Mouse (Mus musculus): ENCODE measurements around the gene Foxp1.
A peak's percentile ranks its signal among the peaks of the same experiment; 100 is the strongest.

Foxp1 gene

DNA sequence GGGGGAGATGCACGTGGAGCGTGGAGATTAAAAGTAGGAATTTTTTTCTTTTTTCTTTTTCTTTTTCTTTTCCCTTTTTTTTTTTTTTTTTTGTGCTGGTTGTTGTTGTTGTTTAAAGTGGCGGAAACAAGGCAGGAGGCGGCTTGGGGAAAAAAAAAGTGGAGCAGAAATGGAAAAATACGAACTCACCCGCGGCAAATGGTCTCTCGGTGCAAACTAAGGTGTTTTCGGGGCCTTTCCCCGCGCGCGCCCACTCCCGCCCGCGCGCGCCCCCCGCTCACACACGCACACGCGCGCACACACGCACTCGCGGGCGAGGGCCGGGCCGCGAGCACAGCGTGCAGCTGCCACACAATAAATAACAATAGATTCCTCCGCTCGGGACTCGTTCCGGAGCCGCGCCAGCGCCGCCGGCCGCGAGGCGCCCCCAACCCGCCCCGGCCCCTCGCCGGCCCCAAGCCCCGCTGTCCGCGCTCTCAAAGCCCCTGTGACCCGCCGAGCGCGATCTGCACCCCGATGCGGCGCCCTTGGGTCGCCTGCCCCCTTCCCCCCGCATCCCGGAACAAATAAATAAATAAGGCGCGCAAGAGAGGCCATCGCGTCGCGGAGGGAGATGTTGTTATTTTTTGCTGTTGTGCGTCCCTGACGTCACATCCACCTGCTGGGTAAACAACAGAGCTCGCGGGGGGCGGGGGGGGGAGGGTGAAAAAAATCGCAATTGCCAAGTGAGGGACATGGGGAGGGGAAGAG lies at the start of gene Foxp1:
Foxp1 (minus strand) TSS at position 363 of the 750 bp plus-strand sequence.
- peak; percentile 89 for DNase-seq

DNA sequence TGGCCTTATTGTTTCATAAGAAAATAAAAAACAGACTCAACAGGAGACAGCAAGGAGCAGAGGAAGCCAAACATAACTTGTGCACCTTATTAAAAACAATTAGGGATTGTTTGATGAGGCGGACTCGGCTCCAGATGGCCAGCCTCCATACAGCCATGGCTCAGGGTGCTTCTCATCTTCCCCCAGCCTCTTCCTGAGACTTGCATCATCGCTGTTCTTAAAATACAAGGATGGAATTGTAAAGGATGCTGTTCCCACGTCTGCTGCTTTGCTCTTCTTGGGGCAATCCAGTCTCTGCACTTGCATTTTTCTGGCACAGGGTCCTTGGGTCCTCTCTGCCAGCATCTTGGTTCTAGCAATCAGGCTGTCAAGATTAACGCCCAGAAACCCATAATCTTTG lies 49.5 kb upstream of the Foxp1 start:
- no peak for DNase-seq

DNA sequence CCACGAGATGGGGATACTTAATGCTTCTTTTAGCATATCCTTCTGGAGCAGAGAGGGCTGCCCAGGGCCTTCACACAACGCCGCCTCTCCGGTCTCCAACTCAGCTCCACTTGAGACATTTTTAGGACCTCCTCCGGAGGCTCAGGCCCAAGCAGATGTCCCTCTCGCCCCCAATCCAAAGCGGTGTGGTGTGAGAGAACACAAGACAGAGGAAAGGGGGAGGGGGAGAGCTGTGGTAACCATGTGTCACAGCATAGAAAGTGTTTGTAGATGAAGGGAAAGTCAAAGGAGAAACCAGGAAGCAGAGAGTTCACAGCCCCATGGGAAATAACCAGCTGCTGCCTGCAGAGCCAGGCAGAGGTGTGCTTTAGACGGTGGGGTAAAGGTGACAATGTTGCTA lies 44.4 kb upstream of the Foxp1 start:
- no peak for DNase-seq

DNA sequence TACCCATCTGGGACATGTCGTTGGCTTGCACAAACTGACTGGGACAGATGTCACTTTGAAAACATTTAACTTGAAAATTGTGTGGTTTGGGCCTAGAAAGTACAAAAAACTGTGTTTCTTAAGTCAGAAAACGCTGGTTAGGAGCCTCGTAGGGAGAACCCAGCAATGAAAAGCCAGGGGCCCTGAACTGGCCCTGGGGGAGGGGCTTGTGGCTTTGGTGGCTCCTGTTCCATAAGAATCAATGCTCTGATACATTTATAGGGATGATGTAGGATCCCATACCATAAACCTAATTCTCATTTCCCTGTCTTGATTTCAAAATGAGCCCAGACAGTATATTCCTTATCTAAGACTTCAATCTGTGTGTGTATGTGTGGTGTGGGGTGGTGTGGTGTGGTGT lies 42.2 kb upstream of the Foxp1 start:
- no peak for DNase-seq

DNA sequence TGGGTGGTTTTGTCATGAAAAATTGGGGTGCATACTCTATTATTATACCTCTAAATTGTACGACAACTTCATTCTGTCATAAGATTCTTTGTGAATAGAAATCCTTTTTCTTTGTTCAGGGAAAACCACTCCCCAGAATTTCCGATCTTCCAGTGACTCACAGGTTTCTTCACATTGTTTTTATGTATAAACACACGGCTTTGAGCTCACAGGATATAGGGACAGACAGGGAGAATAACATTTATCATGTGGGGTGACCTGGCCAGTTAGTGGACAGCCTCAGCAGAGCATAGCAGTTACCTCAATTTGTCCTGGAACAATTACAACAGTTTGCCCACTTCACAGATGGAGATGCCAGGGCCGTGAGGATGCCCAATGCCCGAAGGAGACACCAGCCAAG lies 34.4 kb upstream of the Foxp1 start:
- no peak for DNase-seq

DNA sequence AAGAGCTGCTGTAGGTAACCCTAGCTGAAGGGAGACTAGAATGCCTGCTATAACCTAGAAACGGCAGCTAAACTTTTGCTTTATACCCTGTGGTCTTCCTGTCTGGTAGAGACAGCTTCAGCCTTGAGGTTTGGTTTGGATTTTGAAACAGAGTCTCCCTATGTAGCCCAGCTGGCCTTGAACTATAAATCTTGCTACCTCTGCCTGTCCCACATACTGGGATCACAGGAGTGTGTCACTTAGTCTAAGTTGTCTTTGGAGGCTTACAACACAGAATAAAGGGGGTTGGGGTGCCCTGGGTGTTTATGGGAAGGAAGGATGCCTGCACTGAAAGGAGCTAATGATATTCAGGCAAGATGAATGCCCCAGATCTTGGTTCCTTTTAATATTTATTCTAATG lies 30.3 kb upstream of the Foxp1 start:
- DNase-seq: no peak

DNA sequence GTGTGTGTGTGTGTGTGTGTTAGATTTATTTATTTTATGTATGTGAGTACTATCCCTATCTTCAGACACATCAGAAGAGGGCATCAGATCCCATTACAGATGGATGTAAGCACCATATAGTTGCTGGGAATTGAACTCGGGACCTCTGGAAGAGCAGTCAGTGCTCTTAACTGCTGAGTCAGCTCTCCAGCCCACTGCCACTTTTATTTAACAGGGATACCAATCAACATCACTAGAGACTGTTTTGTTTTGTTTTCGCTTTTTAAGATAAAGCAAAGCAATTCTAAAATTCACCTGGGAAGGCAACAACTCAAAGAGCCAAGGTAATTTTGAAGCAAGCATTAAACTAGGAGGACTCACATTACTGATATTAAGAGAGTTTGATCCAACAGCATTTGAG lies 23.9 kb upstream of the Foxp1 start:
- DNase-seq: no peak

DNA sequence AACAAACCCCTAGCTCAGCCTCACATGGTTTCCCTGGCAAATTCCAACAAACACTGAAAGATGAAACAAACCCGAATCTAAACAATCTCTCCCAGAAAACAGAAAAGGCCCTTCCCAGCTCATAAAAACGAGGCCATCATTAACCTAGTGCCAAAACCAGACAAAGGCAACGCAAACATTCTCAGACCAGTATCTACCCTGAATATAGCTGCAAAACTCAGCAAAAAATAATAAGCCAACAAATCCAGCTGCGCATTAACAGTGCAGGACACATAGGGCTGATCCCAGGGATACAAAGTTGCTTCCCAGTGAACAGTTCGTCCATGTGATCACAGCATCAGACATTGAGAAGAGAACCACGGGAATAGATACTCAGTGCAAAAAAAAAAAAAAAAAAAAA lies 22.9 kb upstream of the Foxp1 start:
- DNase-seq: no peak

DNA sequence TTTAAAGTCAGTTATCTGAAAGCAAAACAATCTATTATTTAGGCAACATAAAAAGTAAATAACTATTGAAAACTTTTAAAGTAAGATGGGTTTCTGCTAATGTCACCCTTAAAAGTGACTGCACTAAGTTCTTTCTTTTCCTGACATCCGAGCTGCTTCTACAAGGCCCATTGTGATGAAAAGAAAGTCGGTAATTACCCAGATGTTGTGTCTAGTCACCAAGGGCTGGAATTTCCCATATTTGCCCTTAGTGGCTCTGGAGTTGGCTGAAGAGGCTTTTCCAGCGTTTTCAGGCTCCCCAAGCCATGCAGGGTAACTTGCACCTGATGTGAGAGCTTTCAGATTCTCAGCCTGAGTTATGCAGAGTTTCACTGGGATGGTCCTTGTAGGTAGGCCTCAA lies 18.6 kb upstream of the Foxp1 start:
- no peak for DNase-seq

DNA sequence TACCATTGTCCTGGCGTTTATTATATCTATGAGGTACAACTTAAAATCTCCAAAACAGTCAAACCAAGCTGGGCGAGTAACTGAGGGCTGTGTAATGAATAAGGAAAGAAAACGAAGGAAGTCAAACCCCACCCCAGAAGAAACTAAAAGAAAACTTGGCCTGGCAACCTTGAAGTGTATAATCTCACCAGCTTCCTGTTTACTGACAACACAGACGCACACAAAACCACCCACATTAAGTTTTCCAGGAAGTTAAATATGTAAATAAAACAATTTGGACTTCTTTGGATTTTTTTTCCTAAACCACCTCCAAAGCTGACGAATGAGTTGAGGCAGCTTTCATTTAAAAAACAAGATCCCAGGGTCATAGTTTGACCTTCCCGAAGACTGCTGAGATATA lies 18.1 kb upstream of the Foxp1 start:
- no peak for DNase-seq

DNA sequence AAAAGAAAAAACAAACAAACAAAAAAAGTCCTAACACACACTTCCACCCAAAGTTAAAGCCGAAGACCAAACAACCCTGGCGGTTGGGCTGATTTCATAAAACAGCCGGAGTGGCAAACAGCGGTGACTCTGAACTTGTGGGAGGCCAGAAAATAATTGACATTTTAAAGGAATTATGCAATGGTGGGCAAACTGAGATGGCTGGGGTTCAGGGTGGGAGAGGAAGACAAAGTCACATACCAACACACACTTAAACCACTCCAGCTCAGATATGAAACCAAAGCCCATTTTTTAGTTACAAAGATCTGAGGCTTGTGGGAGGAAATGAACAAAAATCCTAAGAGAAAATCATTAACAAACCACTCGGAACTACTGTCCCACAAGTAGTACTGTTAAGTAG lies 17.6 kb upstream of the Foxp1 start:
- no peak for DNase-seq

DNA sequence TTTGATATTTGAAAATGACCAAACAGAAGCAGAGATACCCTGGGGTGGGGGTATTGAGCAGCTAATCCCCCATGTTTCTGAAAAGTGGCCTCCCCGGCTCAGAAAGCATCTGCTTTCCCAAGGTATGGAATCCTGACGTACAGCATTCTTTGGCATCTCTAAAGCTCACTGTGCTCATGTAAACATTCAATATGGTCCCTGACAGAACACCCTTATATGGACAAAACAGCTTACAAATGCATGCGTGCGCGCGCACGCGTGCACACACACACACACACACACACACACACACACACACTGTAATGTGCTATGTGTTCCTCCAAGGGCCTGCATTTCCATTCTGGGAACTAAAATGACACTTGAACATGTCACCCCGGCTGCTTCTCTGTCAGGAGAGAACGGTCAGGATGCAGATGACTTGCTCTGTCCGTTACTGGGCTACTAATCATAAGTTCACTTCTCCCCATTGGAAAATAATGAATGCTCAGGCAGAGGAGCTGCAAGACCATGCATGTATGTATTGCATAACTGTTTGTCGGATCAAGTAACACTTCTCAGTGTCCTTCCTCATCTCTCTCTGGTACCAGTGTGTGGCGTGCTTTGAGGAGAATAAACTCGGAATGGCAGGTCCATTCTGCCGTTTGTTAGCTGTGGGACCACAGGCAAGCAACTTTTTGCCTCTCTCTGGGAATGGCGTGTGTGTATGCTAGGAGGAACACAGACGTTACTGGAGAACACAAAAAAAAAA lies 15.8 kb upstream of the Foxp1 start:
- no peak for DNase-seq

DNA sequence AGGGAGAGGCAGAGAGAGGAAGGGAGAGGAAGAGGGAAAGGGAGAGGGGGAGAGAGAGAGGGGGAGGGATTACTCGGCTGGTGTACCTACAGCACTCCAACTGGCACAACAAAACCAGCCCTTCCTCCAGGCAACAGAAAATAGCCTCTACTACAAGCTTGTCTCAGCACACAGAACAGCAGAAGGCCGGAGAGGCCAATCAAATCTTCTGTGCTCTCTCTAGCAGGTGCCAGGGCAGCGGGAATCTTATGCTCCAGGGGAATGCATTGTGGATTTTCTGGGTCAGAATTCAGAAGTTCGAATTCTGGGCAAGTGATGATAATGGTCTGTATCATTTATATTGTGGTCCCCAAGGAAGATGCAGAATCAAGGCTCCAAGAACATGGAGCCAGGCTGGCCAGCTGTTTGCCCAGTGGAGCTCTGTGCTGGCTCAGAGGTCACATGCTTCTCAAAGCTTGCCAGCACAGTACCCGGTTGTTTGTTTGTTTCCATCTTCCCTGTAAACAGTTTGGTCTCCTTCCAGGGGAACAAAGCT lies 11.8 kb upstream of the Foxp1 start:
- DNase-seq: no peak

DNA sequence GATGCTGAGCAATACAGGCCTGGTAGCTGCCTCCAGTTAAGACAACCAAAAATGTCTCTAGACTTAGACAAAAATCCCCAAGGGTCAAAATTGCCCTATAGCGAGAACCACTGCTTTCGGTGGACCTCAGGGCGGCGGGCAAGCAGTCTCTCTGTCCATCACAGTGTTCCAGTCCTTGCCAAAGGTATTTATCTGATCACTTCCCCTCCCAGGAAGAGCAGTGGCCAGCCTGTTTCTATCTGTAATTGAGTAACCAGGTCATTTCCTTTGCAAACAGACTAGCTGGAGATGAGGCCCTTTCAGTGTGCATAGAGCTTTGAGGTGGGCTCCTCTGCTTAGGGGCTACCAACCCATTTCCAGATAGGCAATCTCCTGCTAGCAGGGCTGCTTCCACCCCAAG lies 9.9 kb upstream of the Foxp1 start:
- DNase-seq: no peak

DNA sequence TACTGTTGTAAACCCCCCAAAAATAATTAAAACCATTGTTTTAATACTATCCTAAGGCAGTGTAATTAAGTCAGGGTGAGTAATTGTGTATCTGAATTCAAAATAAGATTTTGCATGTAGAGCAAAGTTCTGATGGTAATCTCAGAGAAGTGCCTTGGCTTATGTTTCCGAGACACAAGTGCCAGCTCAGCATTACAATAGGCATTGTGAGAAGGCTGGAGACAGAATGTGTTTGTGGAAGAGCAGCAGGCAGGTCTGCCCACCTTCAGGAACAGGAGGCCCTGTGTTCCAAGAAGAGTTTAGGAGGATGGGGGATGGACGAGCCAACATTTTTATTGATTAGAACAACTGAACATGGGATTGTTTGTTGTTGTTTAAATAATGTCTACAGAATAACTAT lies 6.5 kb upstream of the Foxp1 start:
- no peak for DNase-seq

DNA sequence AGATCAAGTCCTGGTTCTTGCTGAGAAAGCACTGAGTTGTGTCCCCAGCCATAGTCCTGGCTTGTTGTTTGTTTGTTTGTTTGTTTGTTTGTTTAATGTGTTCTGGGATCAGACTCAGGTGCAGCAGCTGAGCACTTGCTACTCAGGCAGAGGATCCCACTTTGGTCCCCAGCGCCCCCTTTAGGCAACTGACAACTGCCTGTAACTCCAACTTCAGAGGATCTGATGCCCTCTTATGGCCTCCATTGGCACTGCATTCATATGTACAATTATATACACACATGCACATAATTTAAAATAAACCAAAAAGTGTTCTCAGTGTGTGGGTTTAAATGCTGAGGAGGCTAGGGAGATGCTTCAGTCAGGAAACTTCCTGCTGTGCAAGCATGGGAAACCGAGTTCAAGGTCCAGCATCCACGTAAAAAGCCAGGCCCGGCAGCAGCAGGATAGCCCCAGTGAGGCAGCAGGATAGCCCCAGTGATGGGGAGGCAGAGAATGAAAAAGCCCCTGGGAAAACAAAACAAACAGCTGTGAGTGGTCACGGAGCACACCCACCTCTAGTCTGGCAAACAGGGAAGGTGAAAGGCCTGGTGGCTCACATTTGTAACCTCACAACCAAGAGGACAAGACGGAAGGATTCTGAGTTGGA lies 5.1 kb upstream of the Foxp1 start:
- no peak for DNase-seq

DNA sequence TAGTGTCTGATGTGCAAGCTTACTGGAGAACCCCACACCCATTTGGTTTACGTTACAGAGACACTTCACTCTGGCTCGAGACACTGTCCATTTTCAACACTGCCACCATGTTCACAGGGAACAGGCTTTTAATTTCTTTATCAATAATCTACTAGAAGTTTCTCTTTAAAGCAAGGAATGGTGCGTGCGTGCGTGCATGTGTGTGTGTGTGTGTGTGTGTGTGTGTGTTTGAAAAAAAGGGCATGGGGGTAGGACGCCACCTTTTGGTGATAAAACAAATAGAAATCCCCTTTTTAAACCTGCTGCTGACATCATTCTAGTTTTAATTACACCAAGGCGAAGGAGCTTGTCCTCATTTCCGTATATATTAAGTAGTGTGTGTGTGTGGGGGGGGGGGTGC lies 2.8 kb upstream of the Foxp1 start:
- peak; percentile 33 for DNase-seq

DNA sequence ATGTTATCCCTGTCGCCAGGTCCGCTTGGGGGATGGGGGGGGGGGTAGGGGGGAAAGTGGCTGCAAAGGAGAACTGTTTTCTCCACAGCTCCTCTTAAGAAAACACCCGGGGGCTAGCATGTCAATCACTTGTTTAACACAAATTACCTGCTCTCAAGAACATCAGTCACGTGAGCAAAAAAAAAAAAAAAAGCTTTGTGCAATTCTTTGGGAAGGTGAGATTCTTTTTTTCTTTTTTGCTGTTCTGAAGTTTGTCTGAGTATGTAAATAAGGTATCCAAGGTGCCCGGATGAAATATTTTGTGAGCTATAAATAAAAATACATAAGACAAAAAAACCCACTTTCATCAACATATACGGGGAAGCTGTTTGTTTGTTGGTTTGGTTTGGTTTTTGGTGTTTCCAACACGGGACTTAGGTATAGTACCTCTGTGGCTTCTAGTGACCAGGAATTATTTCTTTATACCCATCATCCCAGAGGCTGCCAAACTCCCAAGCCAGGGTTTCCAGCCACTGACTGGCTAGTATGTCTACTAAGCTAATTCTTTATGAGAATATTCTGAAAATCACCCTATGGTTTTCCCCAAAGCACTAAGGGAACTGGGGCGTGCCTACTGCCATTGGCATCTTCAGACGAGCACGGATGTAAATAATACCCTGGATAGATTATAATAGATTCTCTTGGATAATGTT lies 1.3 kb upstream of the Foxp1 start:
- no peak for DNase-seq

DNA sequence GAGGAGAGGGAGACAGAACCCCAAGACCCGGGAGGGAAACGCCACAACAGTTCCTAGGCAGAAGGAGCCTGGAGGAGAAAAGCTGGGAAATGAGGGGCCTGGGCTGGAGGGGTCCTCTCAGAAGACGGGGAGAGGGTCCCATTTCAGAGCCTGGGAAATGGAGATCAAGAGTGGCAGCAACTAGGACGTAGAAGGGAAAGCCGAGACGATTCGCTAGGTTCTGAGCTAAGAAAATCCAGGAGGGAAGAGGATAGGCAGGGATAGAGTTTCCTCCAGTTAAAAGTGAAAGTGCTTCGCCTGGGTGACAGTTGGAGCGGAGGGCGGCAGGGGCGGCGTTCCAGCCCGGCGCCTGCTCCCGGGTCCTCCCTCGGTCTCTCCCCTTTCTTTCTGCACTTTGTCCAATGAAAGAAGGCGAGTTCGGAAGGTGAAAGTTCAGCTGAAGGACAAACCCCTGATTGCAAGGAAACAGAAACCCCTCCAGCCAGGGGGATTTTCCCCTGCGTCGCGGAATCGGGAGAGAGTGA lies 650 bp upstream of the Foxp1 start:
- DNase-seq: peak; percentile 84

DNA sequence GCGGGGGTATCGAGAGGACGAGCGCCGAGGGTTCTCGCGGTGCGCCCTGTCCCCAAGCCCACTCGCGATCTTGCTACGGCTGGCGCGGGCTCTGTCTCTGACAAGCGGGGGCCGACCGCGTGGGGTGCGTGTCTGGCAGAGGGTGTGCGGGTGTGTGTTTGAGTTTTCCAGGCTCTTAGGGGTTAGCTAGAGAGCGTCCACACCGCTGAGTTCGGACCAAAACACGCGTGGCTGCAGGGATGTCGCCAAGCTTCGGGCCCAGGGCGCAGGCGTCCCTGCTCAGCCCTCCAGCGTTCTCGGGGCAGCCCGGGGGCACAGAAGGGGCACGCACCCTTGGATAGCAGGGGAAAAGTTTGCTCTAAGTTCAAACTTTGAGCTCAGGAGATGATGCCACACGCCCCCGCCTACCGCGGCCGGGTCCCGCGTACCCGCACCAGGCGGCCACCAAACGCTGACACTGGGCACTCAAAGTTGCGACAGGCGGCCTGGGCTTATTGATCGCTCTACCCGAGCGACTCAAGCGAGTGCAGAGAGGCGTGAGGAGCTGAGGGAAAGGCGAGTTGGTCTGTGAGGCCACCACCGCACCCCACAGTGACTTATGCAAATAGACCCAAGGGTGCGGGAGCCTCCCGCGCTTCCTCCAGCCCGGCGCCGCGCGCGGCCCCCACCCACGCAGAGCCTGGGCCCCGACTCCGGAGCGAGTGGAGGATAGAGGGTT lies 721 bp downstream of the Foxp1 start:
- DNase-seq: peak; percentile 66

DNA sequence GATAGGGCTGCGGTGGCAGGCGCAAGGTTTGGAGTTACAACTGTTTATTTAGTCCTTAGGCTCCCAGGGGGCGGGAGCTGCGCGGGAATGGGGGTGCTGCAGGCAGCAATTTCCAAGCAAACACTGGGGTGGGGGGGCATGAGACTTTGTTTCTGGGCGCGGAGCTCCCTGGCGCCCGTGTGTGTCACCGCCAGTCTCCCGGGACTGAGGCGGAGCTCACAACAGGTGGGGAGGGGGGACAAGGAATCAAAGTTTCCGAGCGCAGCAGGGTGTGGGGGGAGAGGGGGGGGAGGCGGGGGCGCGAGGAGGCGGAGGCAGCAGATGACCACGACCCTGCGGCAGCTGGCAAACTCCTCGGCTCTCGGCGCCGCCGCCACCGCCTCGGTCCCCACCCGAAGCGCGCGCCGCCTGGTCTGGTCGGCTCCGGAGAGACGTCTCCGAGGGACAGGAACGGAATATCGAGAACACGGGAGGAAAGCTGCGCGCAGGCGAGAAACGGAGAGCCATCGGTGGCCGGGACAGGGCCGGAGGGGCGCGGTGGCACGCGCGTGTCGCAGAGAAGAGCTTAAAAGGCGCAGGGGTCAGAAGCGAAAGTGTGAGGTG lies 1.4 kb downstream of the Foxp1 start:
- peak; percentile 70 for DNase-seq

DNA sequence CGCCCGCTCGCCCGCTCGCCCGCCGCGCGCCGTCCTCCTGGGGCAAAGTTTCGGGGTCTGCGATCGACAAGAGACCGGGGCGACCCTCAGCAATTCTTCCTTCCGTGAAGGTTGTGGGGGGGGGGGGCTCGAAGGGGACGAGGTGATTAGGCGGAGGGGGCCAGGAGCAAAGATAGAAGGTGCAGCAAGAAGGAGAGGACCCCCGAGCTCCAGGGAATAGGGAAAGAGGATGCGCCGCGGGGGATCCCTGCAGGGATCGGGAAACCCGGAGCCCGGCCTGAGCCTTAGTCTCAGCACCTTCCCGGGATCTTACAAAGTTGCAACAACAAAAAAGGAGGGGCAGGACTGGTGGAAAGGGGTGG lies 1.9 kb downstream of the Foxp1 start:
- DNase-seq: no peak
